Mouse (Mus musculus) liver (tissue): ENCODE results near the gene Alppl2.

Experiments
- DNase-seq: peaks from one replicate; pipeline ENCODE4 v3.0.0-alpha.2; 2020; ENCODE audit warnings: mixed read lengths

Gene Alppl2

GRCm38 (mm10) chr1:87050072-87050471 is 39.7 kb downstream of the Alppl2 start:
- no peak for DNase-seq

- peak; percentile 67 for DNase-seq
These were observed 47.8 kb downstream of the Alppl2 start for GRCm38 (mm10) chr1:87041814-87042438.

DNA sequence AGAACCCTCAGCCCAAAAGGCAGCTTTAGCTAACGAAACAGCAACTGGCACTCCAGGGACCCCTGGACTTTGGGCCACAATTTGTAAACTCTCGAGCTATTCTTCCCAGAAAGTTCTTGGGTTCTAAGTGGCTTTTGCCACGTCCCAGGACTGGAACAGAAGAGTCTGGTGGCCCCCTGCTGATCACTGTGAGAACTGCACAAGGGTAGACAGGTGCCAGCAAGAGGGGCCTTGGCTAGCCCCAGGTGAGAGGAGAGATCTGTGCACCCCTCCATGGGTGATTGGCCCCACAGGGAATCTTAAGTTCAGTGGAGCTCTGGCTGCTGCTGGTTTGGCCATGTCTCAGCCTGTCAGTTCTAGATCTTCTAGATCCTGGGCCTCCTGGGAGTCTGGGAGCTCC is 48.6 kb downstream of the Alppl2 start:
- DNase-seq = peak; percentile 67

DNA sequence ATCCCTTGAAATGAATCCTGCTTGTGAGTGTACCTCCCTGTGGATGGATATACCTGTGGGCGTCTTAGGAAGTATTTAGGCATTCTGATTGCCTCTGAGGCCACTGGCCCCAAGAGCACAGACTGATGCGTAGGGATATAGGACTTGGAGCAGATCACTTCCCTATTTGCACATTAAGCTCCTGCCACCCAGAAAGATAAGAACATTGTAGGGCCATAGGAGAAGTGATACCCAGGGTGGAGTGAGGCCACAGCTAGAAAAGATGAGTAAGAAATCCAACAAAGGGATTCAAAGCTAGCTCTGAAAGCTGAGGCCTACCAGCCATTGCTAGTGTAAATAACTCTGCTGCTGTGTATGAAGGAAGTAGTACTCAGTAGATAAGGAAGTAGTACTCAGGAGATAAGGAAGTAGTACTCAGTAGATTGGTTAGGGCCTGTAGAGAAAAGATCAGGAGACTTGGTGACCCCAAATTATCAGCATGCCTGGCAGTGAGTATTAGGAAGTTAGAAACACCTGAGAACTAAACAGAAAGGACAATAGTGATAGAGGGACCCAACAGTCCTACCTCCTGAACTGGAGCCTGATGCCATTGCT is 51.2 kb downstream of the Alppl2 start:
- no peak for DNase-seq
